Mouse (Mus musculus) urinary bladder, postnatal 36 days (tissue): ENCODE results near the gene Syt16.

Experiments
- DNase-seq, 2 experiments: peaks; one replicate each; pipeline ENCODE4 v3.0.0; 2022; ENCODE audit warnings: low spot score in 2 of 2, mixed read lengths in 1 of 2

The Syt16 gene

GRCm38 (mm10) chr12:73997297-73998127 is at the start of gene Syt16:
Gene Syt16 (plus strand): TSS chr12:73997661.
- no peak for DNase-seq

- DNase-seq = no peak
Observed at GRCm38 (mm10) chr12:73948415-73948814, 49.0 kb upstream of the Syt16 start.

- DNase-seq = peak; percentile 12 to 21
Observed at GRCm38 (mm10) chr12:73949318-73950058, 48.0 kb upstream of the Syt16 start.

GRCm38 (mm10) chr12:73952879-73953278 is 44.6 kb upstream of the Syt16 start:
- no peak for DNase-seq

- DNase-seq = no peak
Observed at GRCm38 (mm10) chr12:73953420-73954186, 43.9 kb upstream of the Syt16 start.

- DNase-seq = no peak
Observed at GRCm38 (mm10) chr12:73954785-73955184, 42.7 kb upstream of the Syt16 start.

GRCm38 (mm10) chr12:73957676-73958075 is 39.8 kb upstream of the Syt16 start:
- no peak for DNase-seq

GRCm38 (mm10) chr12:73958830-73959229 is 38.6 kb upstream of the Syt16 start:
- no peak for DNase-seq

- DNase-seq = peak; percentile 96 to 97
Observed at GRCm38 (mm10) chr12:73964291-73965281, 32.9 kb upstream of the Syt16 start, which contains the start of gene Snapc1. Gene Snapc1 (plus strand): TSS chr12:73964481.

GRCm38 (mm10) chr12:73969142-73969541 is 28.3 kb upstream of the Syt16 start:
- DNase-seq = no peak

- no peak for DNase-seq
Observed at GRCm38 (mm10) chr12:73974584-73974983, 22.9 kb upstream of the Syt16 start.

GRCm38 (mm10) chr12:73978144-73978543 is 19.3 kb upstream of the Syt16 start:
- DNase-seq = no peak

GRCm38 (mm10) chr12:73979667-73980066 is 17.8 kb upstream of the Syt16 start:
- DNase-seq = no peak

GRCm38 (mm10) chr12:73982533-73982932 is 14.9 kb upstream of the Syt16 start:
- DNase-seq = peak; percentile 38 to 46

GRCm38 (mm10) chr12:73986299-73986698 is 11.2 kb upstream of the Syt16 start:
- no peak for DNase-seq

- DNase-seq = no peak
Observed at GRCm38 (mm10) chr12:73988393-73989008, 9.0 kb upstream of the Syt16 start.

- peak; percentile 18 to 31 for DNase-seq
Observed at GRCm38 (mm10) chr12:73989594-73989993, 7.9 kb upstream of the Syt16 start.

- no peak for DNase-seq
Observed at GRCm38 (mm10) chr12:73996906-73997296, 560 bp upstream of the Syt16 start.

GRCm38 (mm10) chr12:73998128-73998456 is 631 bp downstream of the Syt16 start:
- no peak for DNase-seq

- DNase-seq = no peak
Observed at GRCm38 (mm10) chr12:74002449-74002848, 5.0 kb downstream of the Syt16 start.
